Mouse (Mus musculus) c-Kit-positive CD71-negative TER-119-negative erythroid progenitor cells, embryonic 14.5 days (primary cell): ENCODE data around the gene Cyp8b1.
A peak's percentile ranks its signal among the peaks of the same experiment; 100 is the strongest.

Experiments
- DNase-seq: peaks from one replicate; pipeline ENCODE4 v3.0.0-alpha.2; 2013; ENCODE audit warnings: low read depth

Cyp8b1 gene

DNA sequence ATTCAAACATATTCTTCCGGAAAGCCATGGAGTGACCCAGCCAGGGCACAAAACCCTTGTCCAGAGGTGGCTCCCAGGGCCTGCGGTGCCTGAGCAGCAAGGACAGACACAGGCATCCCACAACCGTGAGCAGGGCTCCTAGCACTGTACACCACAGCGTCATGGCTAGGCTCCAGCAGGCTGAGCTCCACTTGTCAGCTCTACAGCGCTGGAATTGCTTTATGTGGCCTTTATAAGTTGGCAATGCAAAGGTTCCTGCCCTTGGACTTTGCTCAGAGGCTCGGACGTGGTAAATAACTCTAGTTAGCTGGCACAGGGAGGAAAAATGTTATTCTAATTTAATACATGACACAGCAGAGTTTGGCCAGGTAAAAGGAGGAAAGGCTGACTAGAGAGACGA, at the start of gene Cyp8b1:
Gene Cyp8b1, minus strand, starts transcription at position 204 of the 400 bp plus-strand sequence.
- DNase-seq: no peak

DNA sequence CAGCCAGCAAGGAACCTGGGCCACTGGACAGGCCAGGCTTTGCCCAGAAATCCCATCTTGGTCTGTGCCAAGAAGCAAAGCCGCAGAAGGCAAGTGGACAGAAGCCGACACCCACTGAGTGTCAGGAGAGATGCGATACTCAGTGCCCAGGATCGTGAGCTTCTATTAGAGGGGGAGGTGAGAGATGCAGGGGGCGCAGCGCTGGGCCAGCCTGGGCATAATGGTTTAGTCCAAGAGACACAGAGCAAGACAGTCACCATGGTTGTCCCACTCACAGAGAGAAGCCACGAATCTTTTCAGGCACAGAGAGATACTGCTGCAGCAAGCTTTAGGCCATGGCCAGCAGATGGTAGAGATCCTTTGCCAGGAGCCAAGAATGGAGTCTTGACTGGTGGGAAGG, 48.8 kb upstream of the Cyp8b1 start:
- DNase-seq: no peak

DNA sequence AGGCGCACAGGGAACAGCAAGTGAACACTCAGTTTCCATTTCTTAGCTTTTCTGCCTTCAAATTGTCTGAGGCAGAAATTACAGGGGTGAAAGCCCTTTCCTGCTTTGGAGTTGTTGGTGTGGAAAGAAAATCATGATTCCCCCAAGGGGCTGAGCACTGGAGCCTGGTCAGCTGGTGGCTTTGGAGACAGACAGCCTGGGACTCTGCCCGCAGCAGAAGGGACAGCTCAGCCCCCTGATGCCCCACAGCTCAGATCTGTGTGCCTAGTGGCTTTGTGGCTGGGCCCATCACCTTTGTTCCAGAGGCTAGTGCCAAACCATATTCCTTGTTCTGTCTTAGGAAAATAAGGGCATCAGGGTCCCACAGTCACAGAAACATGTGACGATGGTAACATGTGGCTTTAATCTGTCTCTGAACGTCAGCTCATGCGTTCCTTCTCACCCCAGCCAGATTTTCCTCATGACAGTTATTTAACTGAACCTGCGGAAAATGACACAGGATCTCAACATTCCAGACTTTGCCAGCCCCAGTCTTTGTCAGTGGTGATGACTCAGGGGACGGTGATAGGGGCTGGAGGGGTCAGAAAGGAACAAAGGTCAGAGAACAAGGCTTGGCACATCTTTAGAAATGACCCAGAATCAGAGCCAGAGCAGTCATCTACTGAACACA, 44.0 kb upstream of the Cyp8b1 start:
- no peak for DNase-seq

DNA sequence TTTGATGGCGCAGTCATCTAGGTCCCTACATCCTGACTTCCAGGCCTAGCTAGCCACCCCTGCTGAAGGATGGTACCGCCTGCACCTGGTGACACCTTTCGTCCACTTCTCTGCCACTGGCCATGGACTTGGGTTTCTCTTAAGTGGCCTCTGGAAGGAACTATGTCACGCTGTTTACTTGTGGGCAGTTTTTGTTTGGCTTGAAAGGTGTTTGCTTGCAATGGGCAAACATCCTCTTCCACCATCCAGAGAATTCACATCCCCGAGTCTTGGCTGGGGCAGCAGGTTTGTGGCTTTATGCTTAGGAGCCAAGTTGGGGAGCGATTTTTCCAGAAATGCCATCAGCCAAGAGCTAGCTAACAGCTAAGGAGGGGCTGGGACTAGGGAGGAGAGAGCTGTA, 36.5 kb upstream of the Cyp8b1 start:
- DNase-seq: no peak

DNA sequence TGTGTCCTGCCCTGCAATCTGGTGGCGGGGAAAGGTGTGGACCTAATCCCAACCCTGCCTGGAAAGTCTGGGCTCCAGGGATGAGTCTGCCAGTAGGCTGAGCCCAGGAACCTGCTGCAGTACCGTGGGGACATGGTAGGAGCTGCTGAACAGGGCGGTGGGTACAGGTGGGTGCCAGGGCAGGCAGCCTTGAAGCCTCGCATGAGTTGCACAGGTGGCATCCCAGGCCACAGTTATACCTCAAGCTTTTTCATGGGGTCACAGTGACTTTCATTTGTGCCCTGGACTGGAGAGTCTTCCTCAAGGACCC, 35.0 kb upstream of the Cyp8b1 start:
- no peak for DNase-seq

DNA sequence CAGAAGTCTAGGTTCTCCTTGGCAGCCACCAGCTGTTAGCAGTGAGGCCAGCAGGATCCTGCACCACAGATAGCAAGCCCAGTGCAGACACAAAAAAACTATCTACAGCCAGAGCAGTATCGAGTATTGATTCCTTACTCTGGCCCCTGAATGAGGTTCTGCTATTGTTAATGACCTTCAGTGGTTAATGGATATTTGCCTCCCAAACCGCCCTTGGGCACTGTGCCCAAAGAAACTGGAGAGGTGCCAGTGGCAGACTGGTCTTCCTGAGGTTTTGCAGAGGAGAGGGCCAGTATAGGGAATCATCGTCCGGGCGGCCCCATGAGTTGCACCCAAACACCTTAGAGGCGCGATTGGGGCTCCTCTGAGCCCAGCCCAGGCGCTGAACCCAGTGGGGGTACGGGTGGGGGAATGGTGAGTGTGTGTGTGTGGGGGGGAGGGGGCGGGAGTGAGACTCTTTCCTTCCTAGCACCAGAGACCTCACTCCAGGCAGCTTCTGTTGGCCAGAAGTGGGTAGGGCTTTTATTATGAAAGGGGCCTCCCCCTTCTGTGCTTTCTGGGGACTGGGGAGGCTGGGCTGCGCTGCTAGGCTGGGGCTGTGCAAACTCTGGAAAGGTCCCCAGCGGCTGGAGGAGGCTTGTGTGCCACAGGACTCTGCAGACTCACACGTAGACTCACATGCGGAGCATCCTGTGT, 34.5 kb upstream of the Cyp8b1 start, which contains the start of gene Fam198a:
Gene Fam198a, plus strand, starts transcription at position 571 of the 696 bp plus-strand sequence.
- no peak for DNase-seq

DNA sequence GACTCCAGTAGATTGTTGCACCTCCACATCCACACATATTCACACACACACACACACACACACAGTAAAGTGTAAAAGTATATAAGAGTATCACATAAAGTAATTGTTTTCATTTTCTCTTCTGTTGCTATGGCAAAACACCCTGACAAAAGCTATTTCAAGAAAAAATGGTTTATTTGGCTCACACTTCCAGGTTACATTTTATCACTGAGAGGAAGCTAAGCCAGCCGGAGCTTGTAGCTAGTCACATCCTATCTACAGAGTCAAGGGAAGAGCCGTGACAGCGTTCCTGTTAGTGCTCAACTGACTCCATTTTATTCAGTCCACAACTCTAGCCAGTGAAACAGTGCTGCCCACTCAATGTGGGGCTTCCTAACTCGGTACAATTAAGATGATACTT, 32.3 kb upstream of the Cyp8b1 start:
- DNase-seq: no peak

DNA sequence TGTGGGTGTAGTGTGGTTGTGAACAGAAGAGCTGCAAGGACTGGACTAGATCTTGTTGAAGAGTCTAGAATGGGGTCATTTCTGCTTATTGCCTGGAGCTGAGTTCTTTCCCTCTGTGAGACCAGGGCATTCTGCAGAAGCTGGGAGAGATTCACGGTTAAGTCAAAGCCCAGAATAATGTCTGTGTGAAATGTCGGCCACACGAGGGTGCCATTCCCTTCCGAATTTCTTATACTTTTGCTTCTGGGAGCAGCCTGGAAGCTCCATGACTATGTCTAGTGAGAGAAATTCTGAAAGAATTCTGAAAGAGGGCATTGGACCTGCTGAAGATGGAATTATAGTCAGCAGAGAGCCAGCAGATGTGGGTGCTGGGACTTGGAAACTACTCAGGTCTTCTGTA, 31.7 kb upstream of the Cyp8b1 start:
- no peak for DNase-seq

DNA sequence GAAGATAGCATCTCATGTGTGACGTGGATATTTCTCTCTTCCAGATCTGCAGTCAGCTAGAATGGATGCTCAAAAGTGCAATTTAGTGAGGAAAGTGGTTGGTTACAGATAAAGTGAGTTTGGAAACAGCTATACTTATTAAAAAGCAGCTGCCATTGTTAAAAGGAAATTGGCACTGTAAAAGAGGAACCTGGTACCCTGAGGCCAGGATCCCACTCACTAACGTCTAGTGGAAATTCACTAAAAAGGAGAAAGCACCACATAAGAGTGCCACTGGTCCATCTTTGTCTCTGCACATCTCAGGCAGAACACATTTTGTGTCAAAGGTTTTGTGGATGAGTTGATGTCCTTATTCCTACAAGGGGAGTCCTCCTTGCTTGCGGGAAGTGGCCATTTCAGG, 27.5 kb upstream of the Cyp8b1 start:
- DNase-seq: no peak

DNA sequence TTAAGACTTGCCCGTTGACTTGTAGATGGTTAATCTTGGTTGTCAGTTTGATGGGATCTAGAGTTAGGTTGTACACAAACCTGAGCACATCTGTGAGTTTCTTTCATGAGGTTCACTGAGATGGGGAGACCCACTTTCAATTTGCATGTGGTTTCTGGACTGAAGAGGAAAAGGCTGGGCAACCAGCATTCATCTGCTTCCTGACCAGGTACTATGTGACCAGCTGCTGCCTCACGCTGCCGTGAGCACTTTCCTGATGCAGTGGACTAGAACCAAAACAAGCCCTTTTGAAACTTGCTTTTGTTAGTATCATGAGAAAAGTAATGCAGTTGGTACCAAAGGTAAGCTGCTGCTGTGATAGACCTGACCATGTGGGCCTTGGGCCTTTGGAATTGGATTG, 26.9 kb upstream of the Cyp8b1 start:
- DNase-seq: no peak

DNA sequence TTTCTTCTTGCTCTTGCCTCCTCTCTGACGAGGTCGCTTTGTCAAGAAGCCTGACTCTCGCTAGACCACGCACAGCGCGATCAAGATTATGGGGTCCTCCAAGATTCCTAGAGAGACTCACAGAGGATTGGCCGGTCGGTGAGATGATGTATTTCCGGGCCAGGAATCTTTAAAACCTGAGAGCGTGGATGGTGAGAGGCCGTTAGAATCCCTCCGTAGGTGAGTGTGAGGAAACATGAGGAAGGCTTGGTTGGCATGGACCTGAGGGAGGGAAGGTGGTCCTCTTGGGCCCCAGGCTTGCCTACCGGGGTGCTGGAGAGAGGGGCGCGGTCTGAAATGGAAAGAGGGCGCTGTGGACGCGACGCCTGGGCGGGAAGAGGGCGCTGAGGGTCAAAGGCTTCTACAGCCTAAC, 21.8 kb upstream of the Cyp8b1 start:
- DNase-seq: peak; percentile 23

DNA sequence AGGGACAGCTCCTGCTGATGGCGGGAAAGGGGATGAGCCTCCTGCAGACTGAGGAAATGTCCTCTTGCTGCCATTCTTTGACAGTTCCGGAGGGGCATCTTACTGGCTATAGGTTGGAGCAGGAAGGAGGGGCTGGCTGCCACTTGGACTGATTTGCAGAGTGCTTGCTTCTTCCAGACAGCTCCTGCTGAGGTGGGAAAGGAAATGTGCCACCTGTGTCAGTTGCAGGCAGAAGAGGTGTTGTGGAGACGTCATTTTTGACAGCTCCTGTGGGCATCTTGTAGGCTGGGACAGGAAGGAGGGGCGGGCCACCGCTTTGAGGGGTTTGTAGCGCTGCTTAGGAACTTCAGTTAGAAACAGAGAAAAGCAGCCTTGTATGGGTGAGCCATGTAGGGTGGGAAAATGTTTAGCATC, 21.4 kb upstream of the Cyp8b1 start:
- no peak for DNase-seq

DNA sequence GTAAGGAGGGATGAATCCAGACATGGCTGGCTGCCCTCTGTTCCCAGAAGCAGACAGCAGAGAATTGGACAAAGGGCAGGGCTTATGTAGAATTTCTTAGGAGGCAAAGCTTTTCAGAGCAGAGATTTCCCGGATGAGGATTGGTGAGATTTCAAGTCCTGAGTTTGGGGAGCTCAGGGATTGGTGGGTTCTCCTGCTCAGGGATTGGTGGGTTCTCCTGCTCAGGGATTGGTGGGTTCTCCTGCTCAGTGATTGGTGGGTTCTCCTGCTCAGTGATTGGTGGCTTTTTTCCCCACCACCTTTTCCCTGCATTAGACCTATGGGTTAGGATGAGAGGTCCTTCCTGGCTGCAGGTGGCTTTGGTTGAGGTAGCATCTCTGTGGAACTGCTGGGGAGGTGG, 20.8 kb upstream of the Cyp8b1 start:
- no peak for DNase-seq

DNA sequence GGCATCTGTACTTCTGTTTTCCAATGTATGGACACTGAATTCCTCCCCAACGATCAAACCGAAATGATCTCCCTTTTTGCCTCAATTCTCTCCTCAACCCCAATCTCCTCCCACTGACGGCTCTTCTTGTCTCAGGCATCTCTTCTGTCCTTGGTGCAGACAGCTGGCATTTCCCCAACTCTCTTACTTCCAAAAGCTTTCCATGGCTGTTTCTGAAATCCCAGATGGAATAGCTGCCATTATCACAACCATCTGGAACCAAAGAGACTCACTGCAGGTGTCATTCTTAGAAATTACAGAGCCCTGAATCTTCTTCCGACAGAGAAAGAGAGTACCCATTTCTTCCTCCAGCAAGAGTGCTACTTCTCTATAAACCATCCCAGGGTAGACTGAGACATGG, 18.8 kb upstream of the Cyp8b1 start:
- no peak for DNase-seq

DNA sequence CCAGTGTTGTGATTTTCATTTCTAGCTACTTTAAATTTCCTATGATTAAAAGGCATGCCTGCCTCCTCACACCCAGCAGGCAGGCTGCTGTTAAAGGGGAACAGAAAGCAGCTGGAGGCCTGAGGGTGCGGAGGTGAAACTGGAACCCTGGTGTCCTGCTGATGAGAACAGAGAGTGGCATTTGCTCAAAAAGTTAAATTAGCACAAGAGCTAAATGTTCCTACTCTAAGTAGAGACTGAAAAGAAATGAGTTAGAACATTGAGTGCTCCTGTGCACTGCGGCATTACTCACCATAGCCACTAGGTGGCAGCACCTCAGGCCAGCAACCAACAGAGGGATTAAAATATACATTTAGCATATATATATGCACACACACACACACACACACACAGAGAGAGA, 12.4 kb upstream of the Cyp8b1 start:
- peak; percentile 40 for DNase-seq

DNA sequence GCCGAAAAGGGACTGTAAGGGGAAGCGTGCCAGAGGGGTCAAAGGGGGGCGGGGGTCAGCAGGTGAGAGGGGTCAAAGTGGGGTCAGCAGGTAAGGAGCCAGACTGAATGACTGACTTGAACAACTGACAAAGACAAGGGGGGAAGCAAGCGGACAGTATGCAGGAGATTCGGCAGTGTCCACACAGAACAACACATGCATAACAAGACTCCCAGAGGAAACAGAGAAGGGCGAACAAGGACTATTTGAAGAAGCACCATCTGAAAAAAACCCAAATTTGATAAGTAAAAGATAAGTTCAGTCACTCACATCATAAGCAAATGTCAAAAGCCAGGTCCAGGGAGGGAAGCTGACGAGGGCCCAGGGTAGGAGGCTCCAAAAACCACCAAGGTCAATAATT, 11.6 kb upstream of the Cyp8b1 start:
- no peak for DNase-seq

DNA sequence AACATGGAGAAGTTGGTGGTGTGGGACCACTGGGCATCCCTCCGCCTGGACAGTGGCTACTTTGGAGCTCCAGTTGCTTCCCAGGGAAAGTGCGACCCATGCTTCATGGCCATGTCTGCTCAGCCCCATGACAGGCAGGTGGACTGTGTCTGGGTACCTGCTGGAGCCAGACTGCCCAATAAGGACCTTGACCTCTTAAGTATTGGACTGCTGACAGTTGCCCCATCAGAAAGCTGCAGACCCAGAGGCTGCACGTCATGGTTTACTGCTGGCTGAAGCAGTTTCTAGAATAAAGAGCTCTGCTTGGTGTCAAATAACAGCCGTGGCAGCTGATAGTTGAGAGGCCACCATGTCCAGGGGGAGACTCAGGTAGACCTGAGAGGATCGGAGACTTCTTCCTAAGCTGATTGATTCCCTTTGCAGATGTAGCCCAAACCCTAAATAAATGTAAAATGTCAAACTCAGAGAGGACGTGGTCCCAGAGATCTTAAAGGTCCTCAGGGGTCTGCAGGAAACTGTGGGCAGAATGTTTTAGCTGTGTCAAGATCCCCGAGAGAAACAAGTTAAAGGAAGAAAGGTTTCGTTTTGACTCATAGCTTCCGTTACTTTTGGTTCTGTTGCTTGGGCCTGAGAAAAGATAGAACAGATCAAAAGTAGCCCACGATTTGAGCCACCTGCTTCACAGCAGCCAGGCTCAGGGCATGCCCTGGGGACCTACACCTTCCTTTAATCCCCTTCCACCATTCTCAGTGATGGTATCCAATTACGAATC, 10.7 kb upstream of the Cyp8b1 start:
- DNase-seq: no peak

DNA sequence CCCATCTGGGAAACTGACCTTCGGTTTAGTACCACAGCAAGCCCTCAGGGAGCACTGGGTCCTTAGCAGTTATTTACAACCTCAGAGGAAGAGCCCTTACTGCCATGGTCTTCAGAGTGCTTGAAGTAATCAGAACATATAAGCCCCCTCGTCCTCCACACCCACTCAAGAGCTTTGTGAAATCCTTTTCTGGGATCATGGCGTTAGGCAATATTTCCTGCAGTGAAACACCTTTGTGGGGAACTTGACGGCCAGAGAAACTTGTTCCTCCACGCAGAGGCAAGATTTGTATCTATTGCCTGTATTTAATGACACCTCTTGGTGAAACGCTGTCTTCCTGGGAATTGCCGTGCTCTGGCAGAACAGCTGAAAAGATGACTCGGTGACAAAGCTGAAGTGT, 9.9 kb upstream of the Cyp8b1 start:
- DNase-seq: no peak

DNA sequence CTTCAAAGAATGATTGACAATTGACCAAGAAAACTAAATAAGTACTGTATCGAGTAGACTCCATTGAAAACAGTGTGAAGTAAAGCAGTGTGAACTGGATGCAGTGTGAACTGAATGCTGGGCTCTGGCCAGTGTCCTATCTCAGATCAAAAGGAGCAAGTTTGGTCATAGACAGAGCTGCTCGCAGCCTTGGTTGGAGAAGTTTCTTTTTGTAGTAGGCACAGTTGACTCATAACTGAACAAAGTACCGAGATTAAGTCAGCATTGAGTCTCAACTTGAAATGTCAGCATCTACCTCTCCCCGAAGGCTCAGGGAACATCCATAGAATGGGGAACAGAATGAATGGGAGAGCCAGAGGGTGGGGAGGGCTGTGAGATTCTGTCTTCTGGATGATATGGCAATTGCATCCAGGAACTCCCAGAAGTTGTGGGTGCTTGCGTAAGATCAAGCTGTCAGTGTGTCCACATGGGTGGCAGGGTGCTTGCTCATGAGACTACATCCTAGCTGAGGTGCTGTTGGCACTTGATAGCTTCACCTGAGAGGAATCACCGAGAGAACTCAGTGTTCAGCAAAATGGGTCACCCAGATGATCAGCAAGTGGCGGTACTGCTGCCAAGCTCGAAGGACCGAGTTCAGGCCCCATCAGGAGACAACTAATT, 8.9 kb upstream of the Cyp8b1 start:
- DNase-seq: no peak

DNA sequence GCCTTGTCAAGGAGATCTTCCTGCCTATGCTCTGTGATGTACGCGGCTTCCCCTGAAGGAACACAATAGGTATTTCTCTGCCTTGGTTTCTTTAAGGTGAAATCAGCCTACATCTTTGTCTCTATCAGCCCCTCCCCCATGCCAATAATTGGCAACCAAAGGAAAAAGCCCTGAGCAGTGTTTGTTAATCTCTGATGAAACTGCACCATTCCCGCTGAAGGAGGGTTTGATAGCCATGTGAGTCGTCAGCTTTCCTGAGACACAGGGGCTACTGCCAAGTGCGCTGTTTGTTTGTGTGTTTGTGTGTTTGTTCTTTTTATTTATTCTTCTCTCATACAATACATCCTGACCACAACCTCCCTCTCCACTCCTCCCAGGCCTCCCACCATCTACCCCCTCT, 7.8 kb upstream of the Cyp8b1 start:
- no peak for DNase-seq

DNA sequence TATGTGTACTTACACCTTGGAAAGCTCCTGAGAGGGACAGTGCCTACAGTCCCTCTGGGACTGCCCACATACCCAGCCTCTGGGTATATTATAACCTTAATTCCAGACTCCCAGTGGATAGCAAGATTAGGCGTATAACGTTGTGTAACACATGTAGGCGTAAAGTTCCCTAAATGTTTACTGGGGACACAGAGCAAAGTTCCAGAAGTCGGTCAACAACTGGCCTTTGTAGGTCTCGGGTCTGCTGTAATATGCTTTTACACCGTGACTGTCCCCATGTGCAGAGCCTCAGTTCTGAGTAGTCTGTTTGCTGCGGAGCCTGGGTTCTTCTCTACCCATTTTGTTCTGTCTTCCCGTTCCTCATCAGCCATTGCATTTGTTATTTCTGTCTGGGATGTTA, 7.3 kb upstream of the Cyp8b1 start:
- DNase-seq: no peak

DNA sequence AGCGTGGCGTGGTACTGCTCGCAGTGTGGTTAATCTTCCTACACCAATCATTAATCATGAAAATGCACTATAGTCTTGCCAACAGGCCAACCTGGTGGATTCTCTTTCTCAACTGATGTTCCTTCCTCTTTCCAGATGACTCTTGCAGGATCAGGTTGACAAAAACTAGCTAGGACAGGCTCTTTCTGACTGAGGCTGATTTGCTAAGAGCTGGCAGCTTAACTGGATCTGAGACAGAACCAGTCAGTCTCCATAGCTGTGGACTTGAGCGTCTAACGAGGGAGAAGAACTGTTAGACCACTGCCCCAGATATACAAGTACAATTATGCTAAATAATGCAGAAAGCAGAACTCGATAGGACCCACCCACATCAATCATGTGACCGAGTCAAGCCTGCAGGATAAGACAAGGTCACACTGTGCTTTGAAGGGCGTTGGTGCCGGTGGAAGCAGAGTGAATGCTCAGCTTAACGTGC, 3.0 kb upstream of the Cyp8b1 start:
- peak; percentile 25 for DNase-seq

DNA sequence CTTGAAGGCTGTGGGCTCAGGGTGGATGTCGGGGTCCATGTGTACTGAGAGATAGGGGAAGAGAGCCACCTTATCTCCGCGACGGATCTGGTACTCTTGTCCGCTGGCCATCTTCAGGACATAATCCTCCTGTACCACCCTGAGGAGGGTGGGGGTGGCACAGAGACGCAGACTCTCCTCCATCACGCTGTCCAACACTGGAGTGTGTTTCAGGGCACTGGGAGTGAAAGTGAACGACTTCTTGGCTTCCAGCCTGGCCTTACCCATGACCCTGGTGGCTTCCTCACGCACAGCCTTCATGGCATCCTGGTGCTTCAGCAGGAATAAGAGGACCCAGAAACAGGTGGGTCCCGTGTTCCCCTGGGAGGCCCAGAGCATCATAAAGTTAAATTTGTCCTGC, 1.0 kb downstream of the Cyp8b1 start:
- no peak for DNase-seq
